Mouse (Mus musculus): ENCODE data around the gene Foxo3.

The Foxo3 gene

DNA sequence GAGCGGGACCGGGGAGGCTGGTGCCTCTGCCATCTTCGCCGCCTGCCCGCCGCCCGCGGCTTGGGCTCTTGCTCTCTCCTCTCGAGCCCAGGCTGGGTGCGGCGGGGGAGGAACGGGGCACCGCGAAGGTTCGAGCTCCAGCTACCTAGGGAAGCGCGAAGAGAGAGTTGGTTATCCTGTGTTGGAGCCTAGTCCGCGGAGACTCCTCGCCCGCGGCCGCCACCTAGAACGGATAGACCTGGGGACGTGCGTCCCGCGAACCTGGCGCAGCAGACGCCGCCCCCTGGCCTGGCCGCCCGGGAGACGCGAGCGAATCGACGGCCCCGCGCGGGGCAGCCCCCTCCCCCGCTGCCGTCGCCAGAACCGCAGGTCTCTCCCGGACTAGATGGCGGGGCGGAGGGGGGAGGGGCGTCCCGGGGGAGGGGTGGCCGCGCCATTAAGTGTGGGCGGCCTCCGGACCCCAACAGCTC lies 1.1 kb downstream of the Foxo3 start:
- peak; percentile 56 for DNase-seq (ENCODE audit: low spot score)

DNA sequence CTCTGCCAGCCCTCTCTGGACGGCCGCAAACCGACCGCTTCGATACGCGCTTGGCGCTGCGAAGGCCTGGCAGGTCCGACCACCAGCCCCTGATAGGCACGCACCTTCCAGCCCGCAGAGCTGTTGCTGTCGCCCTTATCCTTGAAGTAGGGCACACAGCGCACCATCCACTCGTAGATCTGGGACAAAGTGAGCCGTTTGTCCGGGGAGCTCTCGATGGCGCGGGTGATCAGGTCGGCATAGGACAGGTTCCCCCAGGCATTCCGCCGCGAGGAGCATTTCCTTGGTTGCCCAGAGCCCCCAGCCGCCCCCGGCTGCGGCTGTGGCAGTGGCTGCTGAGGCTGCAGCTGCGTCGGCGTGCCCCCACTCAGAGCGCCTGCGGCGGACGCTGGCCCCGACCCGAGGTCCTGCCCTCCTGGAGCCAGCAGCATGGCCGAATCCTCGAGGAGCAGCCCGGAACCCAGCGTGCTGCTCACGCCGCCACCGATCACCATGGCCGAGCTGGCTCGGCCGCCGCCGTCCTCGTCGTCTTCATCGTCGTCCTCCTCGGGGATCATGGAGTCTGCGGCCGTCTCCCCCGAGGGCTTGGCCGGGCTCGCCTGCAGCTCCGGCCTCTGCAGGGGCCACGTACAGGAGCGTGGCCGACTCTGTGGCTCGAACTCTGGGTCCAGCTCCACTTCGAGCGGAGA lies 1.7 kb downstream of the Foxo3 start:
- DNase-seq (ENCODE audit: low spot score): peak; percentile 46

DNA sequence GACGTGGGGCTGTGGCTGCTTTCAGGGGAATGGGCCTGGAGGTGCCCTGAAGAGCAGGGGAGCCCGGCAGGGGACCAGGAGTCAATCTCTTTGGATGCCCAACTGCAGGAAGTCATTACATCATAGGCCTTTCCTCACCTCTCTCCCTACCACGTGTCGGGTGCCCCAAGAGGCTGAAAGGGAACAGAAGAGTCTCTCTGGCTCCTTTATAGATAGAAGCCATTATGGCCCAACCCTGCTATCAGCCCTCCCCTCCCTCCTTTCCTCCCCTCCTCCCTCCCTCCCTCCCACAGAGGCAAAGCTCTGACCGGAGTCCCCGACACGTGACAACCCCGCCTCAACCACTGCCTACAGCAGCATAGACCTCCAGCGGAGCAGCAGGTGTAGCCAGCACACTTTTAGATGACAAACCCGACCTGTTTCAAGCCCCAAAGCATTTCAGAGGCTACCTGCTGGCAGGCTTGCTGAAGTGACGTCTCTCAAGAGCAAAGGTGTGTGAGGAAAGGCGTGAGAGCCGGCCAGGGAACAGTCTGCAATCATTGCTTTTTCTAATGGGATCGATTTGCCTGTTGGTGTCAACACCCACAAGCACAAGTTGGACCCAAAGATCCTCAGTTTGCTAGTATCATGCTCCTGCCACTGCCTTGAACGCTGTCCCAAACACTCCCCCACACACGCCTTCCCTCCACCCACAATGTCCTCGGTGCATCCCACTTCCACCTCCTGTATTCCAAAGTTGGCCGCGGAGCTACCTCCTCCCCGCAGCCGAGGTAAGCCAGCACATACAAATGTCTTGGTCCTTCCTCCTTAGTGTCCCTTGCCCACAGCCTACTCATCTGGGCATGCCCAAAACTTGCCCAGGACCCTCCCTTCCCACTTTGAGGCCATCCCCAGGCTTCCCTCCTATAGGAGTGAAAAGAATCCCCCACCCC lies 2.5 kb downstream of the Foxo3 start:
- peak; percentile 57 for DNase-seq (ENCODE audit: low spot score)

DNA sequence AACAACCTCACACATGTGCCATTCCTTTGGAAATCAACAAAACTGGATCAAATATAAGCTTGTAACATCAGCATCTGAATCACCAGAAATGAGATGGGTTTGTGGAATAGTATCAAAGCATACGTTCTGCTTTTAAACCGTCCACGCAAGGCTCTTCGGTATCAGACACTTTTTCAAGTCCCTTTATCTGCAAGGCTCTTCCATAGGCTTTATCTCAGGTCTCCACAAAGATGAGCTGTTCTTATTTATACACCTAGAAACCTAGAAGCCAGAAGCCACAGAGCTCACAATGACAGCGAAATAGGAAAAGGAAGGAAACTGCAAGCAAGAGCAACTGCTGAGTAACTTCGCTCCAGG lies 3.2 kb downstream of the Foxo3 start:
- DNase-seq (ENCODE audit: low spot score): no peak

DNA sequence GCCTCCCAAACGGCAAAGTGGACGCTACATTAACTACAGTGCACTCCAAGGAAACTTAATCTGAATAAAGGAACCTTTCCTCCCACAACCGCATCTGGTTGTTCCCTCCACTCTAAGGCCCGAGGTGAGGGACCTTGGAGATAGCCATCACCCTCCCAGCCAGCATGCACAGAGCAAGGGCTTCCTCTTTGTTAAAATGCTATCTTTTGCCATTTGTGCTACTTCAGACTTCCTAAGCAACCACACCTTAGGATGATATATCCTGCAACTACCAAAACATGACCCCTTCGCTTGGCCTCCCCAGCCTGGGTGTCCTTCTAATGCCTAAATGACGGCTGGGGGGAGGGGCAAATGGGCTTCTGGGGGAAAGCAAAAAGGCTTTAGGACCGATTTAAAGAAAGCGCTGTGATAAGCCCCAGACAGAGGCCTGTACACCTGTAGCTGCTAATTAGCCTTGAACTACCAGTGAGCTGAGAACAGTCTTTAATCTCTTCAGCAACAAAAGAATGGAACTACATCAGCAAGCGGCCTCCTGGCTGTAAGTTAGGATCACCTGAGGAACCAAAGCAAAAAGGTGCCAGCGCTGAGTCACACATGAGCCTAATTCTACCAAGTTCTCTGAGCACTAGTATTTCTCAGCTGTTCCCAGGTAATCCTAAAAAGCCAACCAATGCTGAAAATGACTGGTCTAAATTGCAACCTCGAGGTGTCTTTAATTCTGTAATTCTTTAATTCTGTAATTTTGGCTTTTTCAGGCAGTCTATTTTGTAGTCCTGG lies 4.9 kb downstream of the Foxo3 start:
- DNase-seq (ENCODE audit: low spot score): no peak

DNA sequence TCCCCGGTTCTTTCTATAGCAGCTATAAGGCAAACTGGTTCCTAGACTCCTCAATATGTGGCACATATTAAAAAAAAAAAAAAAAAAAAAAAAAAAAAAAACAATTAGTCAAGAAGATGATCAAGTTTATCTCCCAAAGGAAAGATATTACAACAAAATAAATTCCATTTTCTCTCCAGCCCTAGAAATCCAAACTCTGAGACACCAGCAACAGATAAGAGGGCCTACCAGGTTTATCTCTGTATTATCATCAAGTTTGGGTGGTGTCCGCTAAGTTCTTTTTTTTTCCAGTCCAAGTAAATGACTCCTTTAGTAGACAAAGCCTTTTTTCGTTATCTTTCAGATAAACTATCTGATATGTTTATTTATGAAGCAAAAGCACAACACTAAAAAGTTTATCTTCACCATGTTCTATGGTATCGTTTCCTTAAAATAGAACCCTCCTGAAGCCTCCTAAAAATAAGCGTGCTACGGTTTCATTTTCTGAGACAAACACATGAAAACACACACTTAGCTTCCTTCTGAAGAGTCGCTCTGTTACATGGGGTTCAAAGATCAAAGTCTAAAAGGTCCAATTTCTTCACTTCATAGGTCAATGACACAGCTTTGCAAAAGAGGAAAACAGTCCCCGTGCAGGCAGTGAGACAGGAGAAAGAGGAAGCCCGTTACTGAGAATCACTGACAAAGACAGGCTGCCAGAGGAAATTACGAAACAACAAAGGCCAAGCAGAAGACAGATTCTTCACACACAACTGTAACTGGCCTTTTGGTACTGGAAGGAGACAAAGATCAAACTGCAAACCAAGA lies 6.1 kb downstream of the Foxo3 start:
- peak; percentile 34 for DNase-seq (ENCODE audit: low spot score)

DNA sequence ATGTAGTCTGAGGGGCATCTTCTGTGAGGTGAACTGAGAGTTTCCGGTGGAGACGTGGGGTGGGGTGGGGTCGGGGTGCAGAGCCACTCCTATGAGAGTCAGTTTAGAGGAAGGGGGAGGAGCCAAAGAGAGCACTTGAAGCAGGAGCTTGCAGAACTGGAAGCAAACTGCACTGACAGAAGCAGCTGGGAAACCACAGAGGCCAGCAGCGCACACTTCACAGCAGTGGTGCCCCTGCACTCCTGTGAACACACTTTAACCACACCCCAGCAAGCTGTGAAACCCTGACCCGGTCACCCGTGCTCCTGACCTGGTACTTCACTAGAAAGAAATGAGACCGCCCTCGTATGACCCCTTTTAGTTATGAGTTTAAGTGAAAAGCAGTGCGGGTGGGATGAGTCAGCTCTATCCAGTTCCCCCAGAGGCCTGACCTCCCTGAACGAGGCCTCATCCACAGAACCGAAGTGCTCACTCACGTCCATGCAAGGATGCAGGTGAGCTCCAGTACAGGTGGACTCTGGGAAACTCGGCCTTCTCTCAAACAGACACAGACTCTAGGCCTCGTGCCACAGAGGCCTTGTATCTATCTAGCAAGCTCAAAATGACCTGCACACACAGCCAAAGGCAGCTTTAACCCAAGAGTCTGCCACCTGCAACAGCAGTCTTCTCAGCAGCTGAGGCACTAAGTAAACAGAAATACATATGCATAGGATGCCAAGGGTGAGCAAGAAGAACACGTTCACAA lies 7.1 kb downstream of the Foxo3 start:
- DNase-seq (ENCODE audit: low spot score): no peak

DNA sequence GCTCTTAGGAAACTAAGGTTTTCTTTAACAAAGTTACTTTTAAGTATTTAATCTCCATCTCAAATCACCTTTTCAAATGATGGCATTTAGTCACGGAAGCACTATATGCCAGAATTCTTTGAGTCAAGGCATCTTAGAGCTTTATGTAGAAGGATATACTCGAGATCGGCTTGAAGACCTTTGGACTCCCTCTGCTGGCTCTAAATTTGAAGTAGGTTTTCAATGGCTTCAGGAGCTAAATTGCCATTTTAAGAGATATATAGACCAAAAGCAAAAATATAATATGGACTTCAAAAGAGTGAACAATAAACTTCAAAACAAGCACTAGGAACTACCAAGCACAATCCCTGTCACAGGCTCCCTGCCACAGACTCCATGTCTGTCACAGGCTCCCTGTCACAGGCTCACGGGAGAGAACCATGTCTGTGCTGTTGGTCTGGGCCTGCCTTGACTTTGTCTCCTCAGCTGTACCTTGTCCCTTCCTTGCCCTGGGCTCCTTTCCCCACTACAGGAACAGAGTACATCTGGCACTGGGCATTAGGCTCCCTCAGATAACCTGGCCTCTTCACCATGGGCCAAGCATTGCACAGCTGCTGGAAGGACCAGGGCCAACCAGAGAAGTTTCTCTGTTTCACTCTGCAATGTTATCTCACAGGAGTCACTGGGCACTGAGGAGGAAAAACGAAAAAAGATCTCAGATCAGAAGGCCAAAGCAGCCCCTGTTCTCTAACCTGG lies 8.6 kb downstream of the Foxo3 start:
- no peak for DNase-seq (ENCODE audit: low spot score)

DNA sequence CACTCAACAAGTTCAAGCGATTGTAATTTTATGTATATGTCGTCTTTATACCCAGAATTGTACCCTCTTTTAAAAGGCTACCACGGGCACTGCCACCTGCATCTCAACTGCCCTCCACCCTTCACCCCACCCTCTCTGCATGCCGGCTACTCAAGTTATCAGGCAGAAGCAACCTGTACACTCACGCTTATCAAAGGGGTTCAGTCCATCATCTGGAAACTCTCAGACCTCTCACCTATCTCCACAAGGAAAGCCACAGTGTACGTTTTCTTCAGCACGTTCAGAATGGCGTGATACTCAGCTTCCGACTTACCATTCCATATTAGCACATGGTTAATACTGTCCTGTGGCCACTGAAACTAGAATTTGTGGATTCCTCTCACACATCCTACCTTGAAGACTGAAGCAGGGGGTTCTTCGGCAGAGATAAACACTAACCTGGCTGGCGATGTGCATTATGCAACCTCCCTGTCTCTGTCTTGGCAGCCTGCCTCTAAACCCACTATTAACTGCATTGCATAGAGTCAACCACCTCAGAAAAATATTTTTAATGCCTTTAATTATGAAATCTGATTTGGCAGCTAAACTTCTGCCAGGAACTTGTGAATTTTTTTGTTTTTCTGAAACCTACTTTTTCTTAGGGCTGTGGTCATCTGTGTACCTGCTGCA lies 11.4 kb downstream of the Foxo3 start:
- no peak for DNase-seq (ENCODE audit: low spot score)

DNA sequence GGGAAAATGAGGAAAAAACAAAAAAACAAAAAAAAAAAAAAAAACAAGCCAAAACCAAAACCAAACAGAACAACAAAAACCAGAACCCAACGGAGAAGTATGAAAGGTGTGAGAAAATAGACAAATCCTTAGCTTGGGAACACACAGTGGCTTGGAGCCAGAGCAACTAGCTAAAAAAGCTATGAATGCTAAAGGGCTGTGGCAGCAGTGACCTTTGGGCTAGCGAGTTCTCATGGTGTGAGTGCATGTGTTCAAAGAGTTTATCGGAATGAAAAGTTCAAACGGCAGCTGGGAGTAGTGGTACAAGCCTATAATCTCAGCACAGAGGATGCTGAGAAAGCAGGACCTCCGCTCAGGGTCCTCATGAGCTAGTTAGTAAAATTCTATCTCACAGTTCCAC lies 12.4 kb downstream of the Foxo3 start:
- no peak for DNase-seq (ENCODE audit: low spot score)

DNA sequence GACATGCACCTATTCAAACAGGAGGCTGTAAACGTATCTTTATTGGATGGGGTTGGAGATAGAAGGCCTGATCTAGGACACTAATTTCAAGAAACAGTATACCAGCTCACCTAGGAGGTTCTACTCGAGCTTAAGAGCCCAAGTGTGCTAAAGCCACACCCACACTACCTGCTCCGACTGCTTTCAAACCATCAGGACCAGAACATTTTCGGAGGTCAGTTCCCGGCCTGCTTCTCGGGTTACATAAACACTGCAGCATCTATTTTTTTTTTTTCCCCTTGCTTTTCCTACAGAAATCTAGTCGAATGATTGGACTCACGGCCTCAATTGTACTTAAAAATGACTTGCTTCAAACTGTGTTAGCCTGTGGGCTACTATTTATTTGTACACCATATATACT lies 12.9 kb downstream of the Foxo3 start:
- no peak for DNase-seq (ENCODE audit: low spot score)

DNA sequence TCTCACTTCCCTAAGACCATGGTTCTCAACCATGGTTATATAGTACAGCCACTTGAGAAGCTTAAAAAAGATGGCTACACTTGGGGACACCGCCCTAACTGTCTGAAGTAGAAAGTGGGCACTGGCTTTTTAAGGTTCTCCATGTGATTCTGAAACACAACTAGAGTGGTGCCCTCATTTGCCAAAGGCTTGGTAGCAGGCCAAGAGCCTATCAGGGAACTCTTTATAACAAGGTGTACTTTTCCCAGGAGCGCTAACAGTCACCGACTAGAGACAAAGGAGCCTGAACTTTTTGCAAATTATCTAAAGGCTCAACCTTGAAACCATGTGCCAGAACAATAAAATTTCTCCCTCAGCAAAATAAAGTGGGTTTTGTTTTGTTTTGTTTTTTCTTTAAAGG lies 14.5 kb downstream of the Foxo3 start:
- DNase-seq (ENCODE audit: low spot score): no peak

DNA sequence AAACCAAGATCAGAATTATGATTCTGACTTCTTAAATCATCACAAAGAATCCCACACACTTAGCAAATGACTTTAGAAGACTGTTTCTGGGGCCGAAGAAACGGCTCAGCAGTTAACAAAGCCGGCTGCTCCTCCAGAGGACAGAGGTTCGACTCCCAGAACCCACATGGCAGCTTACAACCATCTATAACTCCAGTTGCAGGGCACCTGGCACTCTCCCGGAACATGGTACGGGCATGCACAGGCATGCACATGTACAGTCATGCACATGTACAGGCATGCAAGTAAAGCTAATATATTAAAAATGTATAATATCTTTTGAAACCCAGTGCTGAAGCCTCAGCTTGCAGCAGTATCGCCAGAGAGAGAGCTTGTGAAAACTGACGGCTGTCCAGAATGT lies 15.5 kb downstream of the Foxo3 start:
- no peak for DNase-seq (ENCODE audit: low spot score)

DNA sequence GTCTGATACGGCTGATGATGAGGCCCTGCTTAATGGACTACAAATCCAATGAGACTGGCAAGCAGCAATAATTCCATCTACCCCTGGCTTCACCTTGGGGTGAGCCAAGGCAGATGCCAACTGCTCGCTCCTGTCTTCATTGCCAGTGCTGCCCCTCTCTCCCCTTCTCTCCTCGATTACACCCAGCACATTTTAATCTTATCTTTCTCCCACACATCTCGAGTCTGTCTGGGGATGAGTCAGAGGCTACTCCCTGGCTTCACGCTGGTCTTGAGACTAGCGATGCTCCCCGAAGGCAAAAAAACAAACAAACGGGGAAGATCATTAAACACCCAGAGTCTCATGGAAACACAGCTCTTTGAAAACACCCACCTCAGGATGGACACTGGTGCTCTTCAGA lies 16.0 kb downstream of the Foxo3 start:
- DNase-seq (ENCODE audit: low spot score): no peak

DNA sequence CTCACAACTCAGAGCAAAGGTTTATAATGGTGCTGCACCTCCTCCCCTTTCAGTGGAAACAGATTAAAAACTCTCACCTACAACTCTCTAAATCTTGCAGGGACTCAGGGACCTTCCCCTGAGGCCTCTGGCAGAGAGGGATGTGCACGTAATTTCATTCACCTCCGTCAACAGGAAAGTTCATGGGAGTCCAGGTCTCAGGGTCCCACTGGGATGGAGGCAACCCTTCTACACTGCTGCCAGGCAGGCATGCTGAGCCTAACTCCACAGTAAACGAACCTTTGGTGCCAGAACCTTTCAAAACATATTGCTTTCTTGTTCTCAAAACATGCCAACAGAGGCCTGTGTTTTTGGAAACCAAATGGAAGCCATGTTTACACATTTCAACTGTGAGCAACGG lies 17.0 kb downstream of the Foxo3 start:
- DNase-seq (ENCODE audit: low spot score): no peak

DNA sequence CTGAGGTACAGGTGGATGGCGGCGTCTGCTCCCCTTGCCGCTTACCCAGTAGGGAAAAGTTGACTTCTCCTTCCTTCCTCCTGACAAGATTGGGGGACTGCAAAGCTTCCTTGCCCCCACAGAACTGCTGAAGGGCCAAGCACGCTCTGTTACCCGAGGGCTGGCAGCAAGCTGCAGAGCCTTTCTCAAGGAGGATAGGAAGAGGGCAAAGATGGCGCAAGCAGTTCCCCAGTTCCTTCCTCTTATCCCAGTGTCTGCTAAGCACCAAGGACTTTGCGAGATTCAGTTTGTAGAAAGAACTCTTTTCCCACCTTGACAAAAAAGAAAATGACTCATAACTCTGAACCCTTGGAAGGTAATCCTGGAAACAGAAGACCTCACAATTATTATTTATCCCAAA lies 18.6 kb downstream of the Foxo3 start:
- no peak for DNase-seq (ENCODE audit: low spot score)

DNA sequence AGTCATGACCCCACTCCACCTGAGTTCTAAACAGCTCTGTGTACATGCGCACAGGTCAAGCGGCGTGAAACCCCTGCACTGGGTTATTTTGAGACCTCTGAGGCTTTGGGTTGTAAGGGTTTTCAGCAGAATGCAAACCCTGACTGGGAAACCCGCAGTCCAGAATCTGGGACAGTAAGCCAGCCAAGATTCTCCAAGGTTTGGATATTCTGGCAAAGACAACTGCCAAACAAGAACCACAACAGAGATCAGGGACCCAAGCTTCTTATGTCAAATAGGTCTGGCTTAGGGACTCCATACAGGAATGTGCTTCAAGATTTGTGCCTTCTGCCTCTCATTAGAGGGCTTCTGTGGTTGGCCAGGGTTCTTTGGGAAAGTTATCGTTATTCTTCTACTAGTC lies 21.8 kb downstream of the Foxo3 start:
- no peak for DNase-seq (ENCODE audit: low spot score)

DNA sequence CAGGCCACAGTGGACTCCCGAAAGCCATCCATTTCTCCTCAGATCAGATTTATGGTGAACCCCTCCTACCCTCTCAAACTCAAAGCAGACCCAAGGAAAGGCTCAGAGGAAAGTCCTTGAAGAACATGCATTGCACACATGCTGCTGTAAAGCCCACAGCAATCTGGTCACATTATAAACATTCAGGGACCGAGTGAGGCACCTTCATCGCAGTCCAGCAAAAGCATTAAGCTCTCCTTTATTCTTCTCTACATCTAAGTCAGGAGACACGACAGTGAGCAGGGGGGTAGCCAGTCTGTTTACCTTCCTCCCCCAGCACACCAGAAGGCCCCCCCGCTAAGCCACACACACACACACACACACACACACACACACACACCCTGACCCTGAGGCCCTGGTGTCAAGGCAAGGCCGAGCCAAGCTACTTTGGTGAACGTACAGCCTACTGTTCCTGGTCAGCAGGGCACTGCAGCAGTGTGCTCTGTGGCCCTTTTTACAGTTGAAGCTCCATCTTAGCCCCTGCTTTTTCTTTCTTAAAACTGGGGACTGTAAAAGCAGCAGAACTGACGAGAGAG lies 24.7 kb downstream of the Foxo3 start:
- DNase-seq (ENCODE audit: low spot score): no peak

DNA sequence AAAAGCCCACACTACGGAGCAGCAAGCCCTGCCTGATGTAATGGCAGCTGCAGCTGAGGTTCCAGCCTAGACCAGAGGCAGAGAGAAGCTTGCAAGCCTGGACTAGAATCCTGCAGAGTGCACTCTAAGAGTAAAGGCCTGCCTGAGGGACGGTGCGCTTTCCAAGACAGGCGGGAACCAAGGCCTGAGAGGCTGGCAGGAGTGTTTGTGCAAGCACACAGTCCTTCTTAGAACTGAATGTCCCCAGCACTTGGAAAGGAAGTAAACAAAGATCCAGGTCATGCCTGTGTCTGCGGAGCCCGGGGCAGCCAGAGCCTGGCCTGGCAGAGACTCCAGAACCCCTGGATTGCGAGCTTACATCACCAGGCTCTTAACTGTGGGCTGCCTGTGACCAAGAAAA lies 25.4 kb downstream of the Foxo3 start:
- DNase-seq (ENCODE audit: low spot score): peak; percentile 39

DNA sequence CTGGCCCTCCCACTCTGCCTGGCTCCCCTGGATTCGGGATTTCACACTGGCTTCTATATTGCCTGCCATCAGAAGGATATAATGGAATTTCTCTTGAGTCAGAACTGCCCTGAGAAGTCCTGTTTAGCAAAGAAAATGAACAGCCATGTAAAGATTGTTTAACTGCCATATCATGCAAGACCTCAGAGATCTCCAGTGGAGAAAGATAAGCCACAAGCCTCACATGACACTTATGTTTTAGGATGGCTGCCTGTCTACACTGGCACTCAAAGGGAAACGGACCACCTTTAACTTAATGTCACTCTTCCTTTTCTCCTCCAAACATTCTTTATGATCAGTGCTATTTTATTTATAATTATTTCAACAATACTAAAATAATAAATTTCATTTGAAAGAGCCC lies 26.6 kb downstream of the Foxo3 start:
- no peak for DNase-seq (ENCODE audit: low spot score)

Measured in embryo, embryonic 10.5 days (tissue).